Mouse (Mus musculus): ENCODE results near the gene Grid2. TPM values are rescaled to one million over a fixed set of nuclear protein-coding genes. Genes with fewer than 3 reads are reported as not detected.

Gene Grid2
- total RNA-seq, 2 experiments from 2014 or later = 13.5 to 17.8 TPM

DNA sequence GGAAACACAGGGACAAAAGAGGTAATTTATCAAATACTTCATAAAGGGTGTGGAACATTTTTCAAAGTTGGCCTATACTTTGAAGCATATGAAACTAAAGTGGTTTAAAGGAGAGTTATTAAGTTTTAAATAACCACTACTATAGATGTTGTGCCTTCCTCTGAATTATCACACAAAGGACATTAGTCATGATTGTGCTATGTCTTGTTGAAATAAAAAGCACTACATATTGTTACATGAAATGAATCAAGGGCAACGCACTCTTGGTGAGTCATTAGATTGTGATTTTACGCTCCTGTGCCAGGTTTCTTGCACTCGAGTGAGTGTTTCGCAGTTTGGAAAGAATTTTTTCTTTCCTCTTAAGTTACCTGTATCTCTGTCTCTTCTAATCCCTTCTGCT is 335.0 kb downstream of the Grid2 start:
- DNase-seq (ENCODE audit: extremely low spot score in 1 of 2, low spot score in 1 of 2) = no peak

DNA sequence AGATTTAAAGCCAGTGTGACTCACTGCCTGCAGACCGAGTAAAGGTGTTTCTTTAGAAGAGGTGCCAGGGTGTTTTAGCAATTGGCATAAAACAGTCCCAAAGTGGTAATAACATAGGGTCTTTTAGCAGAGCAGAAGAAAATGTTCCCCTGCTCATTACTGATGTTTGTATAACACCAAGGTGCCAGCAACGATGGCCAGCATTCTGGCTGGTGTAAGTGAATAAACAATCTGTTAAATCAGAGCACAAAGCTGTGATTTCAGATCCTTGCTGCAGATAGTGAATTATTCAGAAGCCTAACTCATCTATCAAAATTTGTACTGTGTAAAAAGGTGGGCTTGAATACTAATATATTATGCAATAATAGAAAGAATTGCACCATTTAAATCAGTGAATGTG is 353.9 kb downstream of the Grid2 start:
- DNase-seq (ENCODE audit: extremely low spot score in 1 of 2, low spot score in 1 of 2) = no peak

DNA sequence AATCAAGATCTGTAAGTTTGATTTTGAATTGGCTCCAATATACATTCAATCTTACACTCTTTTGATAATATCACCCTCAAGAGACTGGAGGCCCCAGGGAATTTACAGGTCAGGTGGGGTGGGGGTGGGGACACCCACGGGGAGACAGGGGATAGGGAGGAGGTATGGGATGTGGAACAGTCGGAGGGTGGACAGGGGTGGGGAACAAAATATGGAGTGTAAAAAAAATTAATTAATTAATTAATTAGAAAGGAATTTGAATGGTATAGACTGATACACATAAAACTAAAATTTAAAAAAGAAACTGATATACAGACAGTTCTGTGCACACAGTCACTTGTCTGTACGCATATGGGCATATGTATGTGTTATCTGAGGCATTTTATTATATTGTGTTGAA is 380.3 kb downstream of the Grid2 start:
- no peak for DNase-seq (ENCODE audit: extremely low spot score in 1 of 2, low spot score in 1 of 2)

GRCm38 (mm10) chr6:63659423-63659822 is 403.7 kb downstream of the Grid2 start:
- no peak for DNase-seq (ENCODE audit: extremely low spot score in 1 of 2, low spot score in 1 of 2)

- no peak for DNase-seq (ENCODE audit: extremely low spot score in 1 of 2, low spot score in 1 of 2)
Observed at GRCm38 (mm10) chr6:63685689-63686088, 430.0 kb downstream of the Grid2 start.

- DNase-seq (ENCODE audit: extremely low spot score in 1 of 2, low spot score in 1 of 2) = no peak
Observed at GRCm38 (mm10) chr6:63701684-63702083, 446.0 kb downstream of the Grid2 start.

GRCm38 (mm10) chr6:63733740-63734139 is 478.1 kb downstream of the Grid2 start:
- no peak for DNase-seq (ENCODE audit: extremely low spot score in 1 of 2, low spot score in 1 of 2)

DNA sequence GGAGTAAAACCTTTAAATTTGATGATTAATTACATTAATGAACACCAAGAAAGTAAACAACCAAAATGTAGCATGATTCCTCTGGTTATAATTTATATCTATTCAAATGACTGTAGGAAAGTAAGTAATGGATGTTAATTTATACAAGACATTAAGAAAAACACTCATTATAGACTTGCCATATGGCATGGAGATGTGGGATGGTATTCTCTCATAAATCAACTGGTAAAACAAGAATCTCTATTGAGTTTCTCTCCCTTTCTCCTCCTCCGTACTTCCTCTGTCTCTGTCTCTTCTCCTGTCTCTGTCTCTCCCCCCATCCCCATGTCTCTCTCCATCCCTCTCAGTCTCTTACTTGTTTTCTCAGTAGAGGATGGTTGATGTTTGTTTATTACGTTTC is 506.9 kb downstream of the Grid2 start:
- DNase-seq (ENCODE audit: extremely low spot score in 1 of 2, low spot score in 1 of 2) = no peak

- no peak for DNase-seq (ENCODE audit: extremely low spot score in 1 of 2, low spot score in 1 of 2)
Observed at GRCm38 (mm10) chr6:63794679-63795078, 539.0 kb downstream of the Grid2 start.

DNA sequence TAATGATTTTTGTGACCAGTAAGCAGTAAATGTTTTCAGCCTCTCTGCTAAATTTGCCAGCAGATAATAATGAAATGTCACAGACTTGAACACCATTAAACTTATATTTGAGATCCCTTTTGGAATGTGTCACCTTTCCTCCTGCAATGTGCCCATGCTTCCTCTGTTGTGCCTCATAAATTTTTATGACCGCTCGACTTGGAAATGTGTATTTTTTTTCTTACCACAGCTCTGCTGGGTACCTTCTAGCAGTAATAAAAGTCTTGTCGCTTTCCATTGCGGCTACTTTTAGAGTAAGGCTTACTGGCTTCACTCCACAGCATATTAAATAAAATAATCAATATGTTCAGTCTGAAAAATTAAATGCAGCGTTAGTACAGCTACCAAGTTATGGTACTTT is 564.6 kb downstream of the Grid2 start:
- no peak for DNase-seq (ENCODE audit: extremely low spot score in 1 of 2, low spot score in 1 of 2)

DNA sequence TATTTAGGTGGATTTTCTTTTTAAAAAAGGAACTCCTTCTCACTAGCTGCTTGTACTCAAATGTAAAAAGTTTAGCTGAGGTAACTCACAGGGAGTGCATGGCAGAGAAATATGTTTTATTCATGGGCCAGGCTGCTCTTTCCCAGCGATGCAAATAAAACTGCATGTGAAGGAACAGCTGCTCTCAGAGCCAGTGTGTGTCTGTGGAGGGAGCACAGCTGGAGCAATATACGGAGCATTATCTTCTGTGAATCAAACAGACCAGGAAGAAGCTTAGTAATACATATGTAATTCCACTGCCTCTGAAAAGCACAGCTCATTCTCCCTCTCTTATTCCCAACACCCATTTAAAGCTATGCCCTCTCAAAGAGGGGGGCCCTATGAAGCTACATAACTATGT is 607.0 kb downstream of the Grid2 start:
- DNase-seq (ENCODE audit: extremely low spot score in 1 of 2, low spot score in 1 of 2) = no peak

DNA sequence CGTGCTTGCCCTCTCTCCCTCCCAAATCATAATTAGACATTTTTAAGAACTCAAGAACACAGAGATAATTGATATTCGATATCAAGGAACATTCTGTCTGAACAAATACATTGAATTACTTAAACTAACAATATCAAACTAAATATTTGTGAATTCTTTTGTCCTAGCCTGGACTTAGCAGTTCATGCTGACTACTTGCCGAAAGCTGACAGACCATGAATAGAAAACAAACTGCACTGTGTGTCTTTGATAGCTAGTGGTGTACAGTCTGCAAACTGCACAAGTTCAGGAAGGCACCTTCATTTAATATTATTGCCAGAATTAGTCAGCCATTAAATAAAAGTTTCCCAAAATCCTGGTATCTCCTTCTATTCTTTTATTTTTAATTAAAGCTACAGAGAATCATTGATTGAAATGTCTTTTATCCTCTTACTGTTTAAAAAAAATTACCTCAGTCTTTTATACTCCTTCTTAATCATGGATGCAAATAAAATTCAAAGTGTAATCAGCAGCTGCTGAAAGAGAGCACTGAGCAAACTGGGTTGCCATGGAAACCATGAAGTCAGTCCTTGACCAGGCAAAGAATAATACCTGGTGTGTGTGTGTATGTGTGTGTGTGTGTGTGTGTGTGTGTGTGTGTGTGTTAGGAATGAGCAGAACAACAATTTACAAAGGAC is 621.5 kb downstream of the Grid2 start:
- DNase-seq (ENCODE audit: extremely low spot score in 1 of 2, low spot score in 1 of 2) = no peak

- no peak for DNase-seq (ENCODE audit: extremely low spot score in 1 of 2, low spot score in 1 of 2)
Observed at GRCm38 (mm10) chr6:63877765-63878345, 622.2 kb downstream of the Grid2 start.

DNA sequence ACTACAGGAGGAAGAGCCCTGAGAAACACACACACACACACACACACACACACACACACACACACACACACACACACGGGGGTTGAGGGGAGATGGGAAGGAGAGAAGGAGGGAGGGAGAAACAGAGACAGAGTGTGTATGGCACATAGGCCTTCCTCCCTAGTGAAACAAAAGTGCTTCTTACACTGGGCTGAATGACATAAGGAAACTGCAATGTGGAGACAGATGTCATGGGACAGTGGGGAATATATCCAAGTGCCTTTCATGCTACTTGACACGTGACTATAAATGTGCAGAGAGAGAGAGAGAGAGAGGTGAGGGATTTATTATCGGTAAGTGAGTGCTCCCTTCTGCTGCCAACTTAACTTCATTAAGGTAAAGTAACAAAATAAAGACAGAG is 639.0 kb downstream of the Grid2 start:
- no peak for DNase-seq (ENCODE audit: extremely low spot score in 1 of 2, low spot score in 1 of 2)

DNA sequence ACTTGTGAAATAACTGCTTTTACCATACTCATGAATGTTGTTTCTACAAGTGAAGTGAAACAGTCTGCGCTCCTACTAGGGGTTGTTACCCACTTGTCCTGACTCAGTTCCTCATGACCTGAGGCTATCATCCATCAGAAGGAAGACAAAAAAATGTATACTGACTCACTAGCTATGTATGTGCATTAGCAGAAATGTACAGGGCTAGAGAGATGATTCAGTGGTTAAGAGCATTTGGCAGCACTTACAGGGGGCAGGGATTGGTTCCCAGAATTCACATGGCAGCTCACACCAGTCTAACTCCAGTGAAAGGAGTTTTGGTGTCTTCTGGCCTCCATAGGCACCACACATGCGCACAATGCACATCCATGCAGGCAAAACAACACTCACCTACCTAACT is 642.5 kb downstream of the Grid2 start:
- no peak for DNase-seq (ENCODE audit: extremely low spot score in 1 of 2, low spot score in 1 of 2)

DNA sequence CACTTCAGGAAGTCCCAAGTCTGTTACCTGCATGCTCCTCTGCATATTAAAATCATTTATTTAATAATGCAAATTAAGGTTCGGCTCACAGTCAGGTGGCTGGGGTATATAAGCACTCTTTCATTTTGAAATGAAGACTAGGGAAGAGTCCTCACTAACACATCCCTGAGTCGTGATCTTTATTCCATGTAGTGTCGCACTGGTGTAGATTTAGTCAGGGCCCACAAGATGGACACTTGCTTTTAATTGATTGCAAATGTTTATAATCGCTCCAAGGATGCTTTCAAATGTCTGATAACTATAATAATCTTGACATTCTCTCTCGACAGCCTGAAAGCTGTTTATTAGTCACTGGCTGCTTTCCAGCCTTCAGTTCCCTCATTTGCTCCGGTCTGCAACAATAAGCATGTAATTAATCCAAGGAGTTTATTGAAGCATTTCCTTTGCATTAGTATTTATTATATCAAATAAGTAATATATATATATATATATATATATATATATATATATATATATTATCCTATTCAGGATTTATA is 661.4 kb downstream of the Grid2 start:
- no peak for DNase-seq (ENCODE audit: extremely low spot score in 1 of 2, low spot score in 1 of 2)

- no peak for DNase-seq (ENCODE audit: extremely low spot score in 1 of 2, low spot score in 1 of 2)
Observed at GRCm38 (mm10) chr6:63921951-63922350, 666.3 kb downstream of the Grid2 start.

GRCm38 (mm10) chr6:63931201-63931600 is 675.5 kb downstream of the Grid2 start:
- no peak for DNase-seq (ENCODE audit: extremely low spot score in 1 of 2, low spot score in 1 of 2)

DNA sequence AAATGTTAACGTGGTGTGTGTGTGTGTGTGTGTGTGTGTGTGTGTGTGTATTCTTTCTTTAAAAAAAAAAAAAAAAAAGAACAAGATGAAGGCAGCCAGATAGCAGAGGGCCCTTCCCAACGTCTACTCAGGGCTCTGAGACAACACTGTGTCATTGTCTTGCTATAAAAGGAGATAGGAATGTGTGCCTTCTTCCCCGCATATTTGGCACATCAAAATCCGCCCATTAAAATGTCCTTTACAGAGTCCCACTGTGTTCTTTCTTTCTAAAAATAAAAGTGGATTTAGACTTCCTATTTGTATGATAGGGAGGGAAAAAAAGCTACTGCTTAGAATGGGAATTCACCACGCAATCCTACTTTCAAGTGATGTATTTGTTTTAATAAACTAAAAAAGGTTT is 691.0 kb downstream of the Grid2 start:
- no peak for DNase-seq (ENCODE audit: extremely low spot score in 1 of 2, low spot score in 1 of 2)

DNA sequence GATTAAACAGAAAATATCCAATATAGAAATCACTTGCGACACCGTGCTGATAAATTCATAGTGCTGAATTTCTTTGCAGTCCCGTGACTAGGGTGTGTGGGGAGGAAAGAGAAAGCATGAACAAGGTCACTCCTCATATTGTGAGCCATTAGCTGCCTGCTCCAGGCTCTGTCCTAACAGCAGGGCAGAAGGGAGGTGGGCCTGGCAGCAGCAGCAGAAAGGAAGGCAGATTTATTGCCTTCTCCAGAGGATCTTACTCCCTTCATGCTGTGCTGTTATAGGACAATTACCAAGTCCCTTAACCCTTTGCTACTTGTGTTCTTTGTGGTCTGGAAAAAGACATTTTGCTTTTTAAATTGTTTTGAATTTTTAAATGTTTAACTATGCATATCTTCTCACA is 708.1 kb downstream of the Grid2 start:
- no peak for DNase-seq (ENCODE audit: extremely low spot score in 1 of 2, low spot score in 1 of 2)

- no peak for DNase-seq (ENCODE audit: extremely low spot score in 1 of 2, low spot score in 1 of 2)
Observed at GRCm38 (mm10) chr6:63964269-63964668, 708.6 kb downstream of the Grid2 start.

DNA sequence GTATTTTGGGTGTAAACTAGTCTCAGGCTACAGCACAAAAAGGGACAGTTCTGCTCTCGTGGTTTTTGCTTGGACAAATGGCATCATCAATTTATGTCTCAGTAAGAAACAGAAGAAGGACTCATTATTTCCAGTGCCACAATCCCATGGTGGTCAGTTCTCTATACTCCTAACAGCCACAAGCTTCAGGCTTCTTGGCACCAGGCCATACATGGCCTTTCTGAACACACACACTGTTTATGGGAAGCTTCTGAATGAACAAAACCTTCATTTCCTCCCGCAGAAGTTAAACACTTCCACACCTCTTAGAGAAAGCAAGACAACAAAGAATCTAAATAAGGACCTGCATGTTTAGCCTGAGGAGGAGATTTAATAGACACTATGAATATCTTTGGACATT is 709.1 kb downstream of the Grid2 start:
- DNase-seq (ENCODE audit: extremely low spot score in 1 of 2, low spot score in 1 of 2) = peak in 1 of 2 experiments; percentile 3
